Mouse (Mus musculus): ENCODE data around the gene Cstb. TPM values are rescaled to one million over a fixed set of nuclear protein-coding genes. Genes with fewer than 3 reads are reported as not detected.

Cstb gene
- total and polyA plus RNA-seq, 3 experiments: 71.9 to 76.7 TPM; not detected in 1

- Histone ChIP-seq H3K9me3 (replicated peaks; ENCODE audit: insufficient read depth, low read length) (no peaks in the 10 kb centered on the region), H3K79me2 (ENCODE audit: control insufficient read depth, insufficient read depth, low read length, poor library complexity) (peaks cover 5% of the 10 kb centered on the region), H3K36me3 (ENCODE audit: control insufficient read depth in 1 of 2, insufficient read depth in 2 of 2, low read length in 2 of 2) (peaks cover 0 to 3% of the 10 kb centered on the region in 2 experiments; a peak in 1 of 4 replicates), H3K9ac (ENCODE audit: control insufficient read depth, low read depth, low read length, poor library complexity, severe bottlenecking) (peak overlapping the region; percentile 15), H3K27me3 (ENCODE audit: control insufficient read depth in 1 of 2, insufficient read depth in 2 of 2, low read length in 2 of 2) (0 out of 4 replicates have a peak, but pooled peaks cover 0 to 1% of the 10 kb centered on the region in 2 experiments), H3K4me3 (ENCODE audit: control insufficient read depth in 1 of 2, insufficient read depth in 1 of 2, low read depth in 2 of 2, low read length in 2 of 2) (peak overlapping the region; percentile 10 to 49; a peak in 3 of 4 replicates), H3K4me1 (ENCODE audit: control insufficient read depth in 1 of 2, insufficient read depth in 2 of 2, low read length in 2 of 2) (peaks cover 0 to 9% of the 10 kb centered on the region in 2 experiments; a peak in 3 of 4 replicates), H3K27ac (ENCODE audit: control insufficient read depth, low read depth, low read length) (peak overlapping the region; percentile 22)
- peak; percentile 91 for DNase-seq (ENCODE audit: low read depth, low spot score)
- no peak for TF ChIP-seq NRF1 (IDR thresholded peaks at IDR 0.05; ENCODE audit: insufficient read depth, low read depth, low read length, poor library complexity, severe bottlenecking)
- TF ChIP-seq RCOR1 (IDR thresholded peaks at IDR 0.05; ENCODE audit: low read depth, low read length): no peak
- TF ChIP-seq GABPA (IDR thresholded peaks at IDR 0.05; ENCODE audit: low read depth, low read length): no peak
- no peak for TF ChIP-seq EP300 (IDR thresholded peaks at IDR 0.05; ENCODE audit: low read depth in 1 of 2, low read length in 2 of 2)
- 0 out of 2 replicates have a peak, but pooled peaks have one; percentile 34 for TF ChIP-seq POLR2AphosphoS2 (IDR thresholded peaks at IDR 0.05; ENCODE audit: low read length)
- no peak for TF ChIP-seq ZC3H11A (IDR thresholded peaks at IDR 0.05; ENCODE audit: low read depth, low read length)
- peak; percentile 74 for TF ChIP-seq MAX (IDR thresholded peaks at IDR 0.05; ENCODE audit: low read length)
- 0 out of 2 replicates have a peak, but pooled peaks have one; percentile 57 for TF ChIP-seq HCFC1 (IDR thresholded peaks at IDR 0.05; ENCODE audit: low read depth, low read length)
- 0 out of 2 replicates have a peak, but pooled peaks have one; percentile 24 for TF ChIP-seq TCF12 (IDR thresholded peaks at IDR 0.05; ENCODE audit: low read depth, low read length)
- TF ChIP-seq GATA1 (IDR thresholded peaks at IDR 0.05; ENCODE audit: low read depth, low read length): peak; percentile 47
- TF ChIP-seq UBTF (IDR thresholded peaks at IDR 0.05; ENCODE audit: borderline replicate concordance, insufficient read depth, low read depth, low read length): no peak
- TF ChIP-seq ZKSCAN1 (IDR thresholded peaks at IDR 0.05; ENCODE audit: low read depth, low read length): no peak
- TF ChIP-seq ZMIZ1 (IDR thresholded peaks at IDR 0.05; ENCODE audit: low read depth, low read length): peak; percentile 67
- TF ChIP-seq MYC (IDR thresholded peaks at IDR 0.05; ENCODE audit: low read depth, low read length): no peak
- peak; percentile 65 for TF ChIP-seq TBP (IDR thresholded peaks at IDR 0.05; ENCODE audit: low read depth, low read length)
- TF ChIP-seq ELF1 (IDR thresholded peaks at IDR 0.05; ENCODE audit: low read depth, low read length): peak; percentile 60; the same call in 1 of the 2 replicates
- peak; percentile 82 for TF ChIP-seq NELFE (IDR thresholded peaks at IDR 0.05; ENCODE audit: low read depth, low read length)
- peak in 1 of 2 experiments; percentile 80; a peak in 2 of 4 replicates for TF ChIP-seq POLR2A (IDR thresholded peaks at IDR 0.05; ENCODE audit: control insufficient read depth in 1 of 2, insufficient read depth in 1 of 2, low read depth in 1 of 2, low read length in 2 of 2, poor library complexity in 1 of 2)
- no peak for TF ChIP-seq JUND (IDR thresholded peaks at IDR 0.05; ENCODE audit: low read depth, low read length)
- no peak for TF ChIP-seq CHD2 (IDR thresholded peaks at IDR 0.05; ENCODE audit: low read length)
- TF ChIP-seq BHLHE40 (IDR thresholded peaks at IDR 0.05; ENCODE audit: borderline replicate concordance, low read depth, low read length): no peak
- TF ChIP-seq MXI1 (IDR thresholded peaks at IDR 0.05; ENCODE audit: low read depth, low read length): peak; percentile 84
- TF ChIP-seq POLR2AphosphoS5 (IDR thresholded peaks at IDR 0.05; ENCODE audit: borderline replicate concordance, low read depth, low read length): no peak
- peak; percentile 47; the same call in 1 of the 2 replicates for TF ChIP-seq SIN3A (IDR thresholded peaks at IDR 0.05; ENCODE audit: low read length)
Observed at GRCm38 (mm10) chr10:78422614-78423013, 2.9 kb upstream of the Cstb start.
